Mouse (Mus musculus) liver, adult 10 weeks (tissue): Measurements from ENCODE around the gene Rtcb. TPM values are rescaled to one million over a fixed set of nuclear protein-coding genes. Genes with fewer than 3 reads are reported as not detected.

Source experiments
- polyA plus RNA-seq: library from polyadenylated mRNA; stranded (reverse); fragments of 350-450 nt; fragmentation: Illumina TruSeq; extraction: RNeasy Lipid Tissue Mini Kit (QIAGEN cat#74804); gene quantifications from one replicate; pipeline ENCODE4 v1.2.3, GENCODE M21; 2014; ENCODE audit warnings: low read depth, low replicate concordance

Gene Rtcb
- polyA plus RNA-seq = 22.7 TPM

DNA sequence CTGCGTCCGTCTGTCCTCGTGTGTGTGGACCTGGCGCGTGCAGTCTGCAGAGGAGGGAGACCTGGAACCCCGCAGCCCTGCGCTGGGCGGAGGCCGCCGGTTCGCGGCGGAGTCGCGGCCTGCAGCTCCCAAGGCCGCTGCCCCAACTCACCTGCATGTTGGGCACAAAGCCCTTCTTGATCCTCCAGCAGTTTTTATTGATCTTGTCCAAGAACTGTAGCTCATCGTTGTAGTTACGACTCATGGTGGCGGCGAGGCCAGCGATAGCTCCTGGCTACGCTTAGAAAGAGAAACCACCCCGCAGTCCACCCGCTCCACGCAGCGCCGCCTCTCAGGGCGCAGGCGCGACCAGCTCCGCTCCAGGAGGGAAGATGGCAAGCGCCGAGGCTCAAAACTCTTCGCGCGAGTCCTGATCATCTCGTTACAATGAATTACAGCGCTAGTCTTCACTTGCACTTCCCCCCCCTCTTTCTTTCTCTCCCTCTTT, at the start of gene Rtcb:
Gene Rtcb (minus strand): TSS at position 360 of the 487 bp plus-strand sequence.

GRCm38 (mm10) chr10:85927676-85928445, 29.8 kb downstream of the Rtcb start, which contains the start of gene Ascl4:
Gene Ascl4 (plus strand): TSS chr10:85927681.

GRCm38 (mm10) chr10:85916498-85917309, 40.9 kb downstream of the Rtcb start, which contains the start of gene Prdm4:
Gene Prdm4 (minus strand): TSS chr10:85917142.

Other genes with a start within 250 kb of the Rtcb start
- 13.3 TPM for gene Pwp1, start 128.3 kb downstream of the Rtcb start, polyA plus RNA-seq
- gene Prdm4, start 40.7 kb downstream of the Rtcb start, polyA plus RNA-seq = 3.7 TPM
- gene Ascl4, start 30.1 kb downstream of the Rtcb start, polyA plus RNA-seq = not detected
- not detected for gene Bpifc, start 54.1 kb upstream of the Rtcb start, polyA plus RNA-seq
- 11.7 TPM for gene Fbxo7, start 64.1 kb upstream of the Rtcb start, polyA plus RNA-seq